Mouse (Mus musculus) kidney, embryonic 15.5 days (tissue): ENCODE data around the gene Rab4b. TPM values are rescaled to one million over a fixed set of nuclear protein-coding genes. Genes with fewer than 3 reads are reported as not detected.

Source experiments
- ATAC-seq: fragments of 200-750 bp; cut with Nextera tagmentation; replicated peaks from 2 replicates; pipeline ENCODE4 v1.8.0; 2017; ENCODE audit warnings: moderate TSS enrichment; ENCODE audit not compliant: low FRiP score
- H3K27ac ChIP-seq: fragments of 300-500 bp; sonication (generic); 2 replicates; pipeline ENCODE4 v1.5.1; 2015; ENCODE audit warnings: mild to moderate bottlenecking, inconsistent platforms
- H3K27me3 ChIP-seq: fragments of 300-500 bp; sonication (generic); 2 replicates; pipeline ENCODE4 v1.6.1; 2015; ENCODE audit warnings: inconsistent platforms
- H3K36me3 ChIP-seq: fragments of 300-500 bp; sonication (generic); 2 replicates; pipeline ENCODE4 v1.6.1; 2015; ENCODE audit warnings: inconsistent platforms
- H3K4me1 ChIP-seq: fragments of 300-500 bp; sonication (generic); 2 replicates; pipeline ENCODE4 v1.6.1; 2015; ENCODE audit warnings: inconsistent platforms
- H3K4me2 ChIP-seq: fragments of 300-500 bp; sonication (generic); 2 replicates; pipeline ENCODE4 v1.6.1; 2015; ENCODE audit warnings: moderate library complexity, mild to moderate bottlenecking, inconsistent platforms
- H3K4me3 ChIP-seq: fragments of 300-500 bp; sonication (generic); replicated peaks from 2 replicates; pipeline ENCODE4 v1.5.1; 2015; ENCODE audit warnings: mild to moderate bottlenecking, inconsistent platforms
- H3K9ac ChIP-seq: fragments of 300-500 bp; sonication (generic); 2 replicates; pipeline ENCODE4 v1.6.1; 2015; ENCODE audit warnings: mild to moderate bottlenecking, inconsistent platforms
- H3K9me3 ChIP-seq: fragments of 300-500 bp; sonication (generic); replicated peaks from 2 replicates; pipeline ENCODE4 v1.6.1; 2016; ENCODE audit warnings: inconsistent platforms
- microRNA counts: library from miRNA; unstranded; fragments of <30 nt; microRNA quantifications from one replicate; lab custom pipeline; 2016
- microRNA-seq: library from miRNA; unstranded; fragments of <30 nt; microRNA quantifications from one replicate; pipeline ENCODE4, GENCODE M21; 2016
- polyA plus RNA-seq: library from polyadenylated mRNA; unstranded; fragments of >200 nt; fragmentation: Nextera tagmentation; extraction: Ambion mirVana; gene quantifications from 2 replicates; pipeline ENCODE4 v1.2.1, GENCODE M21; 2015

Gene Rab4b
- polyA plus RNA-seq, 1 experiment from 2014 or later: 66.8 TPM

GRCm38 (mm10) chr7:27119676-27120075, 59.0 kb downstream of the Rab4b start, which contains the start of gene Cyp2f2:
Gene Cyp2f2, plus strand, starts transcription at chr7:27119909.
- no peak for ATAC-seq
- no peak within 1 kb of the TSS for H3K4me2 ChIP-seq
- no peak within 1 kb of the TSS for H3K4me3 ChIP-seq
- no peak within 1 kb of the TSS for H3K9ac ChIP-seq
- H3K27ac ChIP-seq: no peak within 1 kb of the TSS
- H3K27me3 ChIP-seq: no peaks in the 10 kb centered on the region
- H3K36me3 ChIP-seq: no peaks in the 10 kb centered on the region
- peaks cover 3% of the 10 kb centered on the region; the same call in 1 of the 2 replicates for H3K4me1 ChIP-seq
- H3K9me3 ChIP-seq: no peaks in the 10 kb centered on the region

MicroRNAs encoded within 50 kb of the gene (microRNA counts, 519-probe panel; counts per million panel counts)
- 31.7 counts per million for microRNA mmu-miR-1191 (lab: Ali Mortazavi, UCI)

Small RNA genes within 50 kb of the gene (microRNA-seq; reads per million reads assigned to microRNA genes)
- gene Mir1191 (4.1 reads per million, percentile 21 among the genes with 10 or more reads in this experiment), gene Mir3101 (not detected)

Other genes starting within 250 kb of the Rab4b start
- 0.08 TPM in 1 of 2 replicates, not detected in the other for gene Cyp2a22, start 239.5 kb downstream of the Rab4b start, polyA plus RNA-seq
- gene Cyp2a12, start 149.8 kb downstream of the Rab4b start, polyA plus RNA-seq: 0.12 TPM in 1 of 2 replicates, not detected in the other
- not detected in 2 replicates for gene Cyp2f2, start 59.0 kb downstream of the Rab4b start, polyA plus RNA-seq
- 0.10 TPM in 1 of 2 replicates, not detected in the other for gene Cyp2t4, start 25.2 kb downstream of the Rab4b start, polyA plus RNA-seq
- 65.4 and 74.9 TPM in 2 replicates for gene Egln2, start 12.1 kb downstream of the Rab4b start, polyA plus RNA-seq
- gene Gm21983, start 2.2 kb upstream of the Rab4b start, polyA plus RNA-seq: 1.3 TPM in 1 of 2 replicates, not detected in the other
- gene Mia, start 2.3 kb upstream of the Rab4b start, polyA plus RNA-seq: 18.3 and 20.3 TPM in 2 replicates
- gene BC024978, start 16.9 kb upstream of the Rab4b start, polyA plus RNA-seq: 3.9 and 4.2 TPM in 2 replicates
- 264 and 278 TPM in 2 replicates for gene Snrpa, start 17.4 kb upstream of the Rab4b start, polyA plus RNA-seq
- 4.4 and 5.2 TPM in 2 replicates for gene Itpkc, start 49.8 kb upstream of the Rab4b start, polyA plus RNA-seq
- gene Coq8b, start 54.1 kb upstream of the Rab4b start, polyA plus RNA-seq: 20.9 and 23.1 TPM in 2 replicates
- 15.3 and 18.5 TPM in 2 replicates for gene Numbl, start 79.5 kb upstream of the Rab4b start, polyA plus RNA-seq
- 31.0 and 41.7 TPM in 2 replicates for gene Ltbp4, start 158.8 kb upstream of the Rab4b start, polyA plus RNA-seq
- gene Shkbp1, start 177.1 kb upstream of the Rab4b start, polyA plus RNA-seq: 43.6 and 53.1 TPM in 2 replicates
- gene Gm20479, start 178.5 kb upstream of the Rab4b start, polyA plus RNA-seq: 1.9 TPM in 1 of 2 replicates, not detected in the other